Mouse (Mus musculus) right cerebral cortex, adult 18-20 months (tissue): ENCODE data around the gene Zfp2.
A peak's percentile ranks its signal among the peaks of the same experiment; 100 is the strongest.

Experiments
- DNase-seq: peaks from one replicate; pipeline ENCODE4 v3.0.0; 2022; ENCODE audit warnings: mixed read lengths

Gene Zfp2

GRCm38 (mm10) chr11:50915671-50916320 is at the start of gene Zfp2:
Gene Zfp2, minus strand, starts transcription at chr11:50916165.
- DNase-seq = peak; percentile 95

- DNase-seq = no peak
Observed at GRCm38 (mm10) chr11:50964886-50965285, 48.9 kb upstream of the Zfp2 start.

- no peak for DNase-seq
Observed at GRCm38 (mm10) chr11:50953665-50954064, 37.7 kb upstream of the Zfp2 start, which contains the start of gene Prop1. Gene Prop1, minus strand, starts transcription at chr11:50953765.

- peak; percentile 72 for DNase-seq
Observed at GRCm38 (mm10) chr11:50952290-50952689, 36.3 kb upstream of the Zfp2 start.

GRCm38 (mm10) chr11:50943506-50943905 is 27.5 kb upstream of the Zfp2 start, which contains the start of gene 4933414I15Rik:
Gene 4933414I15Rik, minus strand, starts transcription at chr11:50943765.
- DNase-seq = no peak

GRCm38 (mm10) chr11:50942386-50942785 is 26.4 kb upstream of the Zfp2 start:
- DNase-seq = no peak

- DNase-seq = peak; percentile 32
Observed at GRCm38 (mm10) chr11:50939621-50940366, 23.8 kb upstream of the Zfp2 start.

GRCm38 (mm10) chr11:50938435-50938834 is 22.5 kb upstream of the Zfp2 start:
- no peak for DNase-seq

- DNase-seq = no peak
Observed at GRCm38 (mm10) chr11:50932040-50932439, 16.1 kb upstream of the Zfp2 start.

- peak; percentile 91 for DNase-seq
Observed at GRCm38 (mm10) chr11:50931451-50931866, 15.5 kb upstream of the Zfp2 start, which contains the start of gene Zfp354b. Gene Zfp354b, minus strand, starts transcription at chr11:50931633.

GRCm38 (mm10) chr11:50931021-50931420 is 15.1 kb upstream of the Zfp2 start:
- peak; percentile 21 for DNase-seq

GRCm38 (mm10) chr11:50930469-50931014 is 14.6 kb upstream of the Zfp2 start:
- no peak for DNase-seq

GRCm38 (mm10) chr11:50914461-50914860 is 1.5 kb downstream of the Zfp2 start:
- peak; percentile 11 for DNase-seq

GRCm38 (mm10) chr11:50913301-50913700 is 2.7 kb downstream of the Zfp2 start:
- DNase-seq = no peak

GRCm38 (mm10) chr11:50908136-50908535 is 7.8 kb downstream of the Zfp2 start:
- DNase-seq = peak; percentile 43

GRCm38 (mm10) chr11:50897359-50897758 is 18.6 kb downstream of the Zfp2 start:
- DNase-seq = no peak

GRCm38 (mm10) chr11:50892441-50892840 is 23.5 kb downstream of the Zfp2 start:
- DNase-seq = no peak

GRCm38 (mm10) chr11:50887390-50888128 is 28.4 kb downstream of the Zfp2 start, which contains the start of gene Zfp454:
Gene Zfp454, minus strand, starts transcription at chr11:50887651.
- peak; percentile 98 for DNase-seq

GRCm38 (mm10) chr11:50886933-50887293 is 29.1 kb downstream of the Zfp2 start:
- DNase-seq = no peak

- DNase-seq = no peak
Observed at GRCm38 (mm10) chr11:50886231-50886932, 29.6 kb downstream of the Zfp2 start.

GRCm38 (mm10) chr11:50883756-50884155 is 32.2 kb downstream of the Zfp2 start:
- no peak for DNase-seq

GRCm38 (mm10) chr11:50878641-50879040 is 37.3 kb downstream of the Zfp2 start:
- DNase-seq = no peak
